Mouse (Mus musculus) CD8-positive naive resting alpha-beta T cell, adult 2 months (primary cell): Measurements from ENCODE around the gene Clasp1.

ENCODE experiments used
- DNase-seq, 2 experiments: peaks; one replicate each; pipeline ENCODE4 v3.0.0; 2022; ENCODE audit warnings: low read depth in 2 of 2, low spot score in 2 of 2

Clasp1 gene

DNA sequence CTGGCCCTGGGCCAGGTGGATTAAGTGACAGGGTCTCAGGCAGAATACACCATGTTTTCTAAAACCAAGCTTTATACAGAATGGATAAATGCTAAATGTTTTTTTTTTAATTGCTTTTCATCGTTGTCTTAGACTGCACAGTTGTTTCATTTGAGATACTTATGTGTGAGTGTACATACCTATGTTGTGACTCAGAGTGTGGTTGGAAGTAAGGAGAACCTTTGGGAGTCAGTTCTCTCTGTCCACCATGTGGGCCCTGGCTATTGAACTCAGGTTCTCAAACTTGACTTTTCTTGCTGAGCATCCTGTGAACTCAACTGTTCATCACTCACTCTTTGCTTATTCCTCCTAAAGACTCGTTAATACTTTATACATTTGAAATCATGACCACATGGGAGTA lies 58.3 kb downstream of the Clasp1 start:
- DNase-seq = no peak

GRCm38 (mm10) chr1:118448214-118448613 lies 59.4 kb downstream of the Clasp1 start:
- no peak for DNase-seq

DNA sequence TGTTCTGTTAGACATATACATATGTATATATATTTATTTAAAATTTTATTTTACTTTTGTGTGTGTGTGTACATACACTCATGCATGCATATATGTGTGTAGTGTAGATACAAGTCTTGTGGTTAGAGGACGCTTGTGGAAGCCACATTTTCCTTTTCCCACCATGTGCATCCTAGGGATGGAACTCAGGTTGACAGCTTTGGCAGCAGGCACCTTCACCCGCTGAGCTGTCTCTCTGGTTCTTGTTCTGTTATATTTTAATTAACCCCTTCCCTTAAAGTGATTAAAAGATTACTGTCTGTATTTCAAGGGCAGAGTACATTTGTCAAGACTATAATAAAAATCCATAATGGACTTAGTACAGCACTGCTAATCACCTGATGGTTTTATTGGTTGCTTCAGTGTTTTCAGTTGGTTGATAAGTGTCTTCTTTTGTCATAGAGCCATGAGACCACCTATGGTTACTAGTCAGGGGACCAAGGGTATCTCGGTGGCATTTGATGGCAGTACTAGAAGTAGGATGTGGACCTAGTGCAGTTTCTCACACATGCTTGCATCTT lies 62.1 kb downstream of the Clasp1 start:
- no peak for DNase-seq

DNA sequence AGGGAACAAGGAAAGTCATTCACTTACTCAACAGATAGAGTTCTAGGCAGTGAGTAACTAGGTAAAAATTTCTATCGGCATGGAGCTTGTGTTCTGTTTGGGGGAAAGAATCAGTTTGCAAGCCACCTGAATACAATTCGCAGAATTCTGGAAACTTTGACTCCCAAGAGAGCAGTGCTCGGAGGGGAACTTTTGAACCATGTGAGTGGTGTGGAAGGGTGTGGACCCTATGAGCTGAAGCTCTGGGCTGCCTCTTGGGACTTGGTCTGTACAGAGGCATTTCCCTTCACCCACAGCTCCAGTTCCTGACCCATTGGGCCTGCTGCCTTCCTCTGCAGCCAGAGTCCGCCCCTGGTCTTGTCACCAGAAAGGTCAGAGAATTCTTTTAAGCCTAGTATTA lies 64.7 kb downstream of the Clasp1 start:
- DNase-seq = no peak

GRCm38 (mm10) chr1:118454817-118455216 lies 66.0 kb downstream of the Clasp1 start:
- no peak for DNase-seq

DNA sequence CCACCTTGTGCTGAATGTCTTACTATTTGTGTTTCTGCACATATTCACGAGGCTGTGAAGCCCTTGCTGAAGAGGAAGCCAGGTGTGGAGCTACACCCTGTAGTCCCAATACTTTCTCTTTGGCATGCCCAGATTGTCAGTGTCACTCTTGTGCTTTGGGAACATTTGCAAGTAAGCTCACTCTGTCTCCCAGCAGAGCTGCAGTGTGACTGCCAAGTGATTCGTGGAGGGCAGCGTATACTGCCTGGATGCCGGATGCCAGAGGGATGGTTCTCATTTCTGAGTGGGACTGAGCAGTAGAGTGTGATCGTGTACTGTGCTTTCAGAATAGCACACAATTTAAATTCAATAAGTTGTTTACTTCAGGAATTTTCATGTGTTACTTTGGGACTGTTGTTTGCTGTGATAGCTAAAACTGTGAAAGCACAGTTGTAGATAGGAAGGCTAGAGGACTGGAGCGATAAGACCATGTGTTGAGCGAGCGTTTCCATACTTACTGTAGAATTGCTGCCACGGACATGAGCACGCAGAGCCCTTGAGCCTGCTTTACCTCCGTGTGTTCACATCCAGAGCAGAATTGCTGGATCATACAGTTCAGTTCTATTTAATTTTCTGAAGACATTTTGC lies 68.5 kb downstream of the Clasp1 start:
- no peak for DNase-seq

DNA sequence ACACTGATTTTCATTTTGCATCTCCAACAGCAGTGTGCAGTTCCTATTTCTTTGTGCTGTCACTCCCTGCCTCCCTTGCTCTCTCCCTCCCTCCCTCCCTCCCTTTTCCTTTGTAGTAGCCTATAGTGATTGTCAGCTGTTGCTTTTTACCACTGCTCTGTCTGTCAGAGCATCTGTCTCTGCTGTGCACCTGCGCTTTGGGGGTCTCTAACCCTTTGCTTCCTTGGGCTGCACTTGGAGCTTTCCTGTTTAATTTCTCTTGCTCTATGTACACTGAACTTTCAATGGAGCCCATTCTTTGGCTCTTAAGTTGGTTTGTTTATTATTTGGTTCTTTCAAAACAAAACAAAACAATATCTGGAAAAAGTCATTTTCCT lies 69.0 kb downstream of the Clasp1 start:
- no peak for DNase-seq

GRCm38 (mm10) chr1:118458279-118458678 lies 69.4 kb downstream of the Clasp1 start:
- no peak for DNase-seq

GRCm38 (mm10) chr1:118458963-118459920 lies 70.4 kb downstream of the Clasp1 start:
- peak; percentile 91 to 94 for DNase-seq

GRCm38 (mm10) chr1:118460716-118461115 lies 71.9 kb downstream of the Clasp1 start:
- no peak for DNase-seq

DNA sequence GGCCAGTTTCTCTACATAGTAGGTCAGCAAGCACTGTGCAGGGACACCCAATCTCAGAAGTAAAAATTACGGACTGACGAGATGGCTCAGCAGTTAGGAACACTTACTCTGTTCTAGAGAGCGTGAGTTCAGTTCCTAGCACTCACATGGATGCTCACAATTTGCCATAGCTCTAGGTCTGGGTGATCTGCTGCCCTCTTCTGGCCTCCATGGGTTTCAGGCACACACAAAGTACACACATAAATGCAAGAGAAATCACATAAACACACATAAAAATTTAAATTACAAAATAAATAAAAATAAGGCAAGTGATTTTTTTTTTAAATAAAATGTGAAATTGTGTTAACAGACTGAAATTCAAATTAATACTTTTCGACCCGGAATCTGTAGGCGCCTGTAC lies 77.2 kb downstream of the Clasp1 start:
- no peak for DNase-seq

GRCm38 (mm10) chr1:118472386-118472785 lies 83.5 kb downstream of the Clasp1 start:
- no peak for DNase-seq

DNA sequence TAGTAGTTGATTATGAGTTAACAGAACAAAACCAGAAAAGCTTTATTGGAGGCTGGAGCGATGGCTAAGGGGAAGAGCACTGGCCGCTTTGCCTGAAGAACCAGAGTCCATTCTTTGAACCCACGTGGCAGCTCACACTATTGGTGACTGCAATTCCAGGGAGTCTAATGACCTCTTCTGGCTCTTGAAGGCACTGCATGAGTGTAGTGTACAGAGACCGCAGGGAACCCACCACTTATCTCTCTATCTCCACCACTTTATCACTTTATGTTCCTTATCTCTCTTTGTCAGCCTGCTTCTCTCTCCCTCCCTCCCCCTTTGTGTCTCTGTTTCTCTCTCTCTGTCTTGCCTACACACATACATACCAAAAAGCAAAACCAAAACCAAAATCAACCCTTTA lies 88.1 kb downstream of the Clasp1 start:
- peak in 1 of 2 experiments; percentile 32 for DNase-seq

- DNase-seq = no peak
Measured at GRCm38 (mm10) chr1:118479246-118479645, 90.4 kb downstream of the Clasp1 start.

GRCm38 (mm10) chr1:118480484-118481364 lies 91.9 kb downstream of the Clasp1 start:
- DNase-seq = no peak

- no peak for DNase-seq
Measured at GRCm38 (mm10) chr1:118481365-118481702, 92.5 kb downstream of the Clasp1 start.

DNA sequence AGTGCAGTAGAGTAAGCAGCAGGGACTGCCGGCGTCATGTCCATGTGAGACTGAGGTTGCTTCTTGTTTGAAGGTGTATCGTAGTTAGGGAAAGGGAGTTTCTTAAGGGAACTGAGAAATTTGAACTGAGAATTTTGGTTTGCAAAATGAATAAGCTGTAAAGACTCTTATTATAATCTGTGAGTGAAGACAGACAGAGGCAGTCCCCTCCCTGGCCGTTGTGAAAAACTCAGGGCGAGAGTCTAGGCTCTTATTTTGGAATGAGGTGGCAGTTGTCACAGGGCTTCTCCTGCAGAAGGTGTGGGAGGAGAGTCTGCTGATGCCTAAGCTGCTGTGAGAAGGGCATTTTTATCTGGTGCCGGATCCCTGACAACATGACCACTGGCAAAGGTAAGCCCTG lies 92.8 kb downstream of the Clasp1 start:
- DNase-seq = no peak

DNA sequence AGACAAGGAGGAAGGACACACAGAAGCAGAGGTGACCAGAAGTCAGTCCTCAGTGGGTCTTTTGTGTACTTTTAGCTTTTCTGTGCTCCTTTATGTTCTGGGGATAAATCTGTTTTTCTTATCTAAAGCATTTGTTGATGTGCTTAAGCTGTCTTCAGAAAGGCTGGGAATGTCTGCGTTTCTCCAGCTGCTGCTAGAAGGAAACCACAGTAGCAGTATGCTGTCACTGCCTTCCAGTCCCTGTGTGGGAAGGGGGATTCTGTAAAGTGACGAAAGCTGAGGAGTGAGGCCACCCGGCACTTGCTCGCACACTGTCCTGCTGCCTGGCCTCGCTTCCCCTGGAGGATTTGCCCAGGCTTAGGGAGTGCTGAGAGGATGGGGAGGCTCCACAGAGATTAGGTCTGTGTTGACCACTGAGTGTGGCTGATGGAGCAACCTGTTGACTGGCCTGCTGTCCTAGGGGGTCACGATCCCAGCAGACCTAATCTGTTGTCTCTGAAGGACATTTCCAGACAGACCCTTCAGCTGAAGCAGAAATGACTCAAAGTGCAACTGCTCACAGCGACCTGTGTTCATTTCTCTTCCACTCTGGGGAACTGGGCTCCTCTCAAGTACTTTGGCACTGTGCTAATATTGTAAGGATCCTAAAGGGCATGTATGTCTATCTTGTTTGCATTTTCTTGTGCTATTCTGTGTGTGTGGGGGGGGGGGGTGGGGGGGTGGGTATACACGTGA lies 93.6 kb downstream of the Clasp1 start:
- no peak for DNase-seq

GRCm38 (mm10) chr1:118483504-118484096 lies 94.7 kb downstream of the Clasp1 start:
- no peak for DNase-seq

- DNase-seq = no peak
Measured at GRCm38 (mm10) chr1:118485572-118485971, 96.7 kb downstream of the Clasp1 start.
